9 mouse cellular contexts compared by ENCODE assay signal in genomic region chr19:41660999-41661374, GRCm38 (mm10).
DNase-seq lines count a peak whose midpoint lies in the region; ATAC-seq lines count a peak whose summit lies in the region.
"Had no signal": no experiment of that assay in that cellular context is flagged by ENCODE, and none has a peak within 500 bp of the region (broad histone marks: within the 10 kb centered on the region; RNA-seq: fewer than 3 reads in every experiment).

No protein-coding gene starts in this region.

- peak; percentile 62 for DNase-seq in liver
- DNase-seq in ZHBTc4 (ENCODE audit: low read depth, low spot score): peak; percentile 79
- peak; percentile 70 for DNase-seq in embryo, embryonic 9.5 days (ENCODE audit: extremely low spot score)
- DNase-seq in ovary, postnatal 14 days (ENCODE audit: low spot score): peak; percentile 49
- DNase-seq in layer of hippocampus, postnatal 14 days (ENCODE audit: low spot score in 2 of 2): no peak
- DNase-seq in frontal cortex, adult 2 months (ENCODE audit: extremely low spot score in 1 of 2, low spot score in 1 of 2): no peak

- H3K4me1 ChIP-seq in liver, embryonic 12.5 days: no peaks in the 10 kb centered on the region

- H3K4me3 ChIP-seq in liver, embryonic 12.5 days: no peak overlapping the region
- H3K4me3 ChIP-seq: erythroblast, embryonic 14.5 days; megakaryocyte, embryonic 14.5 days had no signal

- ATAC-seq in liver, embryonic 12.5 days: no peak

- no peaks in the 10 kb centered on the region for H3K9me3 ChIP-seq in liver, embryonic 12.5 days (replicated peaks)
- H3K9me3 ChIP-seq: megakaryocyte, embryonic 14.5 days had no signal

- no peak overlapping the region for H3K9ac ChIP-seq in liver, embryonic 12.5 days

- whole genome bisulfite sequencing in liver, embryonic 12.5 days (ENCODE audit: insufficient replicate concordance): 15% methylated on average over 4 of the region's 4 CpGs

- no peak overlapping the region for H3K27ac ChIP-seq in liver, embryonic 12.5 days

- H3K36me3 ChIP-seq in liver, embryonic 12.5 days: no peaks in the 10 kb centered on the region

- no peak overlapping the region for H3K4me2 ChIP-seq in liver, embryonic 12.5 days

- peaks cover 68% of the 10 kb centered on the region for H3K27me3 ChIP-seq in liver, embryonic 12.5 days (replicated peaks)

Comparison
In these comparisons a context has a peak if more than half of its experiments do, and no peak if none do; other contexts are left out.
1. DNase-seq: peak in liver (single experiment), ZHBTc4 (single experiment), embryo, embryonic 9.5 days (single experiment) and ovary, postnatal 14 days (single experiment); none in layer of hippocampus, postnatal 14 days (0 of 2) and frontal cortex, adult 2 months (0 of 2).